Mouse (Mus musculus): ENCODE results near the gene Rtf2. TPM values are rescaled to one million over a fixed set of nuclear protein-coding genes. Genes with fewer than 3 reads are reported as not detected.

The Rtf2 gene
- polyA plus RNA-seq, 1 experiment from 2014 or later: 85.6 TPM

DNA sequence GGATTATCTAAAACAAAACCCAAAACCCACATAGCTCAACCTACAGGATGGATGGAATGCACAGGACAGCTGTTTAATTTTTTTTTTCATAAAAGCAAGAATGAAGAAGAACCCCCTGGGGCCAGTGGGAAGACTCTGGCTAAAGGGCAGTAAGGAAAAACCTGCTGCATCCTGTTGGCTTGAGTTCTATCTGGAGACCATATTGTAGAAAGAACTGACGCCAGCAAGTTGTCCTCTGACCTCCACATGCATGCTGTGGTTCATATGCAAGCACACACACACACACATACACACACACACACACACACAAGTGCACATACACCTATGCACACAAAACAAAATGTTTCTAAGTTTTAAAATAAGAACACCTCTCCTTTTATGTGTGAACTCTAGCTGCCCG lies 29.7 kb upstream of the Rtf2 start:
- Histone ChIP-seq H3K4me3 (no peak overlapping the region), H3K4me1 (peaks cover 29% of the 10 kb centered on the region), H3K27me3 (ENCODE audit: low read depth, poor library complexity, severe bottlenecking) (no peaks in the 10 kb centered on the region), H3K9me3 (replicated peaks) (no peaks in the 10 kb centered on the region), H3K36me3 (no peaks in the 10 kb centered on the region), H3K27ac (replicated peaks) (no peak overlapping the region)
- 85% methylated on average over 2 of the region's 2 CpGs for WGBS
- no peak for DNase-seq (ENCODE audit: low spot score)

DNA sequence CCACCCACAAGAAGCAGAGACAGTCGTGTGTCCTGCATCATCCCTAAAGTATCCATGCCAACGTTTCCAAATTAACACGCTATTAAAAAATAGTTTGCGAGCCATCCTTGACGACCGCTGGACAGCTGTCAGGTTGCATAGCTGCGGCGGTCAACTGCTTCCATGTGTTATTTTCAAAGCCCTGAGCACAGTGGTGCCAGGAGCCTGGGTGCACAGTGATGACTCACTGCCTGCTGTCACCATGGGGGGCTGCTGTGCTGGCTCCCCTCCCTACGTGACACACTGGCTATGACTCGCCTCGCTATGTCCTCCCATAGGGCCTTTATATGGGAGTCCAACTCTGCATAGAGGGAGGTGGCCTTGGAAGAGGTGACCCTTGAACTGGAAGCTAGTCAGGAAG lies 29.3 kb upstream of the Rtf2 start:
- Histone ChIP-seq H3K27me3 (ENCODE audit: low read depth, poor library complexity, severe bottlenecking) (no peaks in the 10 kb centered on the region), H3K36me3 (no peaks in the 10 kb centered on the region), H3K4me1 (peaks cover 29% of the 10 kb centered on the region), H3K4me3 (no peak overlapping the region), H3K9me3 (replicated peaks) (no peaks in the 10 kb centered on the region), H3K27ac (replicated peaks) (no peak overlapping the region)
- no peak for DNase-seq (ENCODE audit: low spot score)
- 84% methylated on average over 11 of the region's 11 CpGs for WGBS

DNA sequence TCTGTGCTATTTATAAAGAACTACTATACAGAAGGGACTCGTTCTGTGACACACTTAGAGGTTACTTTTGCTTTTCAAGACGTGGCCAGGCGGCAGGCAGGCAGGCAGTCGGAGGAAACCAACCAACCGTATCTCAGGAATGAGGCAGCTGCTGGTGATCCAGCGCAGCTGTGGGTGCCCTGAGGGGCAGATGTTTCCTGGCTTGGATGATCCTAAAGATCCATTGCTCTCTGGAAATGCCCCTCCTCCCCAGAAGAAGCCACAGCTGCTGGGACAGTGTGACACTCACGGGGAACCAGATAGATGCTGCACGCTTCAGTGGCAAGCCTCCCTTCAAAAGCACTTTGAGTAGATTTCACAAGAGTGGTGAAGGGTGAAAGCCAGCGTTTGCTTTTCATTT lies 27.9 kb upstream of the Rtf2 start:
- H3K9me3 ChIP-seq (replicated peaks): no peaks in the 10 kb centered on the region
- H3K4me3 ChIP-seq: 0 out of 2 replicates have a peak overlapping the region, but pooled peaks have one; percentile 14
- no peaks in the 10 kb centered on the region for H3K27me3 ChIP-seq (ENCODE audit: low read depth, poor library complexity, severe bottlenecking)
- H3K36me3 ChIP-seq: no peaks in the 10 kb centered on the region
- H3K4me1 ChIP-seq: peaks cover 29% of the 10 kb centered on the region
- WGBS: 10% methylated on average over 9 of the region's 9 CpGs
- peak; percentile 61 for DNase-seq (ENCODE audit: low spot score)
- H3K27ac ChIP-seq (replicated peaks): peak overlapping the region; percentile 67; the same call in 1 of the 2 replicates

DNA sequence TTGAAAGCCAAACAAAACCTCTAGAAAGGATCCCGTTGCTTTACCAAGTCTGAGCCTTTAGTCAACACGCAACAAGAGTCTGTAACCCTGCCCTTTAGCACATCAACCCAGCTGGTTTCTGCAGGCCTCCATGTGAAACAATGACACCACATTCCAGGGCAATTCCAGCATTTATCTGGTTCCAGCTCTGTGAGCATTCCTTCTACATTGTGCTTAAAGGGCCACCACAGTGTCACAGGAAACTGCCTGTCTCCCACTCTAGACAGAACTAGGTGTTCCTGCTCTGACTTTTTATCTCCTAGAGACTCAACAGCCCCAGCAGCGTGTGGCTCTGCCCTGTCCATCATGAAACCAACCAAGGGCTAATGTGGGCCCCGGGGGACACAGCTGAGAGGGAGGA lies 27.1 kb upstream of the Rtf2 start:
- no peaks in the 10 kb centered on the region for H3K27me3 ChIP-seq (ENCODE audit: low read depth, poor library complexity, severe bottlenecking)
- DNase-seq (ENCODE audit: low spot score): no peak
- H3K9me3 ChIP-seq (replicated peaks): no peaks in the 10 kb centered on the region
- 25% methylated on average over 4 of the region's 4 CpGs for WGBS
- no peaks in the 10 kb centered on the region for H3K36me3 ChIP-seq
- peaks cover 29% of the 10 kb centered on the region for H3K4me1 ChIP-seq
- peak overlapping the region; percentile 67; the same call in 1 of the 2 replicates for H3K27ac ChIP-seq (replicated peaks)
- H3K4me3 ChIP-seq: no peak overlapping the region

DNA sequence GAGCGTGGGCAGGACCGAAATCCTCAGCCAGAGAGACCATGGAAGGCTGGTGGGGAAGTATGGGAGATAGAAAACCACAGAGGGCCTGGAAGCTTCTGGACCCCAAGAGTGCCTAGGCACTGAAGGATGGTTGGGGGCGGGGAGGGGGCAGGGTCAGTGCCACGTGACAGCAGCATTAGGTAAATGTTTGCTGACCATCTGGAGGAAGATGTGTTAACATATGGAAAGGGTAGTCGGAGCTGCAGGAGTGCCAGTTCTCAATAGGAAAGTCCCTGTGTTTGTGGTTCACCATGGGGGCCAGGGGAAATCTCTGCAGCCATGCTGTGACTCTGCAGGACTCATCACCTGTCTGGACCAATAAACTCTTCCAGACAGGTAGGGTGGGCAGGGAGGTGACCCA lies 26.5 kb upstream of the Rtf2 start:
- H3K4me1 ChIP-seq: peaks cover 30% of the 10 kb centered on the region
- H3K4me3 ChIP-seq: no peak overlapping the region
- WGBS: 49% methylated on average over 5 of the region's 5 CpGs
- no peaks in the 10 kb centered on the region for H3K36me3 ChIP-seq
- H3K27ac ChIP-seq (replicated peaks): peak overlapping the region; percentile 67; the same call in 1 of the 2 replicates
- H3K9me3 ChIP-seq (replicated peaks): no peaks in the 10 kb centered on the region
- H3K27me3 ChIP-seq (ENCODE audit: low read depth, poor library complexity, severe bottlenecking): no peaks in the 10 kb centered on the region
- no peak for DNase-seq (ENCODE audit: low spot score)

DNA sequence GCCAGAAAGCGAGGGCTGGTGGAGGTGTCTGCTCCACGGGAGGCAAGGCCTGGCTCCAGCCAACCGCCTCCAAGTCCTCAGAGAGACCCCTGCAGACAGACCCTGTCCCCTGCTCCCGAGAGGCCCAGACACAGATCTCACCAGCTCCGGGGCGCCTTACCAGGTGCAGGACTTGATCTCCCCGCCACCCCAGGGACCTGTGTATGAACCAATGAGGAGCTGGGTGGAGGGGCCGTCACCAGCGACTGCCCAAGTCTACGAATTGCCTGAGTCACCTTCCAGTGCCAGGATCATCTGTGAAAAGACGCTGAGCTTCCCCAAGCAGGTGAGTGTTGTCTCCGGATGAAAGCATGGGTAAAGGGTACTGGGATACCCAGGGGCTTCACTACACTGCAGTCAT lies 24.1 kb upstream of the Rtf2 start:
- H3K4me3 ChIP-seq: no peak overlapping the region
- DNase-seq (ENCODE audit: low spot score): no peak
- 57% methylated on average over 12 of the region's 12 CpGs for WGBS

DNA sequence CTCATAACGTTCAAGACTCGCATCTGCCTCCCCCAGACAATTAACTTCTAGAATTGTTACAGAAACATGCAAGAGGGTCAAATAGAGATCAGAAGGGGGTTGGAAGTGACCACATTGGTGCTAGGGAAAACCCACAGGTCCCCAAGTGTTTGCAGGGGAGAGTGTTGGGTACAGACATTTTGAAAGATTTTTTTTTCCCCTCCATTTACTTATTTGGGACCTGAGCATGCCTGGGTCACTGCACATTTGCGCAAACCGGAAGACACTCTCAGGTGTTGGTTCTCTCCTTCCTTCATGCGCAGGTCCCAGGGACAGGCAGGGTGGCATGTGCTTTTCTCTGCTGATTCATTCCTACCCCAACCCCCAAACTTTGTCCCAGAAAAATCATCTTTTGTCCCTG lies 23.5 kb upstream of the Rtf2 start:
- Histone ChIP-seq H3K27ac (replicated peaks) (no peak overlapping the region), H3K27me3 (ENCODE audit: low read depth, poor library complexity, severe bottlenecking) (no peaks in the 10 kb centered on the region), H3K4me1 (peaks cover 26% of the 10 kb centered on the region), H3K4me3 (no peak overlapping the region), H3K36me3 (no peaks in the 10 kb centered on the region), H3K9me3 (replicated peaks) (no peaks in the 10 kb centered on the region)
- no peak for DNase-seq (ENCODE audit: low spot score)
- WGBS: 92% methylated on average over 5 of the region's 5 CpGs

More for the DNA sequence above, 24.1 kb upstream of the Rtf2 start:
- Histone ChIP-seq H3K27me3 (ENCODE audit: low read depth, poor library complexity, severe bottlenecking) (no peaks in the 10 kb centered on the region), H3K27ac (replicated peaks) (no peak overlapping the region), H3K4me1 (peaks cover 29% of the 10 kb centered on the region), H3K9me3 (replicated peaks) (no peaks in the 10 kb centered on the region), H3K36me3 (no peaks in the 10 kb centered on the region)

DNA sequence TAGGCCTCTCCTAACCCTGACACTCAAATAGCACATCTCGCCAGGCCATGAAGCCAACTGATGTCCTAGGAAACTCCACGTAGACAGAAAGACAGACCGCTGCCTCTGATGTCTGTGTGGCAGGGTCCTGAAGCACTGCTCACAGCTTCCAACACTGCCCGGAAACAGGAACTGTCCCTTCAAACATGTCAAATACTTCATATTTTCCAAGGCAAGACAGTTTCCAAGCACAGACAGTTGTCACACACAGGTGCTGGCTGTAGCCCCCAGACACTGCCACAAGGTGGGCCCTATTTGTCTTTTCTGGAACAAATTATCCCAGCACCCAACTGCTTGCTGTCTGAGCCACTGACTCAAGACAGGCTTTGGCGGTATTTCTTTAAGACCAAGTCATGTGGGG lies 22.1 kb upstream of the Rtf2 start:
- H3K36me3 ChIP-seq: no peaks in the 10 kb centered on the region
- peaks cover 13% of the 10 kb centered on the region for H3K4me1 ChIP-seq
- no peak for DNase-seq (ENCODE audit: low spot score)
- H3K27ac ChIP-seq (replicated peaks): no peak overlapping the region
- WGBS: 90% methylated on average over 5 of the region's 5 CpGs
- H3K9me3 ChIP-seq (replicated peaks): no peaks in the 10 kb centered on the region
- no peak overlapping the region for H3K4me3 ChIP-seq
- no peaks in the 10 kb centered on the region for H3K27me3 ChIP-seq (ENCODE audit: low read depth, poor library complexity, severe bottlenecking)

DNA sequence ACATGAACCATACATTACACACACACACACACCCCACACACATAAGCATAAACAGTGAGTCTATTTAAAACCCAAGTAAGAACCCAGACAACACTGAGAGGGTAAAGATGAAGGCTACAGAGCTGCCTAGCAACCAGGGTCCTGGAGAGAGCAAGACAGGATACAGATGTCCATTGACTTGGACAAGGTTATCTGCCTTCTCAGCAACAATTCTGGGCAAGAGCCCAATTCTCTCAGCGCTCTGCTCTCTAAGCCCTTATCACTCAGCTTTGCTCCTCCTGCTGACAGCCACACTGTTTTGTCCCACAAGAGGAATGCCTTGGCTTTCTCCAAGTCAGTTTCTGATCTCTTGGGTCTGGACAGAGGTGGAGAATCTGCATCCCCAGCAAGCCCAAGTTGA lies 9.7 kb upstream of the Rtf2 start:
- Histone ChIP-seq H3K4me3 (no peak overlapping the region), H3K4me1 (no peaks in the 10 kb centered on the region), H3K27ac (replicated peaks) (no peak overlapping the region), H3K9me3 (replicated peaks) (no peaks in the 10 kb centered on the region), H3K36me3 (no peaks in the 10 kb centered on the region), H3K27me3 (ENCODE audit: low read depth, poor library complexity, severe bottlenecking) (no peaks in the 10 kb centered on the region)
- WGBS: 91% methylated on average over 1 of the region's 1 CpGs
- no peak for DNase-seq (ENCODE audit: low spot score)

DNA sequence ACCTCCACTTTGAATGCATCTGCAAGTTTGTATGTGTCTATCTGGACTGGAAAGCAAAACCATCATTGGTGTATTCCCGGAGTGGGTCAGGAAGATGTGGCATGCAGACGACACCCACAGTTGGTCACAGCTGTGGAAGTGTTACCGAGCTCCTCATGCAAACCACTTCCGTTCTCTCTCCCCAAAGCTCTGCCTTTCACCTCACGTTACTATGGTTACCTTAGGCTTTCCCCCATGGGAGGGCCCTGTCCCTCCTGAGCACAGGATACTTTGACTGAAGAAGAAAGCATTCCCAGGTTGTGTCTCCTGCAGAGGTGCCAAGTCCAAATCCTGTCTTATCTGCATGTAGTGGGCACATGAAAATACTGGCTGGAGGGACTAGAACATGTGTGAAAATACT lies 6.6 kb upstream of the Rtf2 start:
- H3K4me1 ChIP-seq: no peaks in the 10 kb centered on the region
- WGBS: 52% methylated on average over 5 of the region's 5 CpGs
- DNase-seq (ENCODE audit: low spot score): no peak
- no peaks in the 10 kb centered on the region for H3K9me3 ChIP-seq (replicated peaks)
- no peaks in the 10 kb centered on the region for H3K27me3 ChIP-seq (ENCODE audit: low read depth, poor library complexity, severe bottlenecking)
- H3K4me3 ChIP-seq: no peak overlapping the region
- H3K36me3 ChIP-seq: no peaks in the 10 kb centered on the region
- H3K27ac ChIP-seq (replicated peaks): no peak overlapping the region

DNA sequence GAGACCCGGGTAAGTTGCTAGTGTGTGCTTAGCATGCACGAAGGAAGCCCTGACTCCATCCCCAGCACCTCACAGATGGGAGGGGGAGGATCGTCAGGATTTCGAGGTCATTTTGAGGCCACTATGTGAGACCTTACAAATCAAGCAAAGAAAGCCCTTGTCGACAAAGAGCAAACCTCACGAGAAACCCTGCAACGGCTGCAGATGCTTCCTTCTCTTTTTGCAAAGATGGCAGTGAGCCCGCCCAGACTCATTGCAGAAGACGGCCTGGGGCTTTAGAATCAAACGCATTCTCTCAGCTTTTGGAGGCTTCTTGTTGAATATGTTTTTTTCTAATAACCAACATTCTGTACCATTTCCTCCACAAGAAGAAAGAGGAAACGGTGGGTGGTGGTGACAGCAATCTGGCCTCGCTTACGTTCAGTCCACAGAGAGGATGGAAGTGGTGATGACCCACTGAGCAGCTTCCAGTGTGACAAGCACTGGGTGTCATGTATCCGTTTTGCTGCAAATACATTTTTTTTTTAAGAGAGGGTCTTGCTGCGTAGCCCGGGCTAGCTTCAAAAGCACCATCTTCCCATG lies 2.9 kb upstream of the Rtf2 start:
- no peak overlapping the region for H3K4me3 ChIP-seq
- H3K27ac ChIP-seq (replicated peaks): no peak overlapping the region
- H3K4me1 ChIP-seq: peaks cover 21% of the 10 kb centered on the region
- H3K27me3 ChIP-seq (ENCODE audit: low read depth, poor library complexity, severe bottlenecking): no peaks in the 10 kb centered on the region
- H3K36me3 ChIP-seq: no peaks in the 10 kb centered on the region
- DNase-seq (ENCODE audit: low spot score): no peak
- H3K9me3 ChIP-seq (replicated peaks): no peaks in the 10 kb centered on the region
- 73% methylated on average over 16 of the region's 16 CpGs for WGBS

DNA sequence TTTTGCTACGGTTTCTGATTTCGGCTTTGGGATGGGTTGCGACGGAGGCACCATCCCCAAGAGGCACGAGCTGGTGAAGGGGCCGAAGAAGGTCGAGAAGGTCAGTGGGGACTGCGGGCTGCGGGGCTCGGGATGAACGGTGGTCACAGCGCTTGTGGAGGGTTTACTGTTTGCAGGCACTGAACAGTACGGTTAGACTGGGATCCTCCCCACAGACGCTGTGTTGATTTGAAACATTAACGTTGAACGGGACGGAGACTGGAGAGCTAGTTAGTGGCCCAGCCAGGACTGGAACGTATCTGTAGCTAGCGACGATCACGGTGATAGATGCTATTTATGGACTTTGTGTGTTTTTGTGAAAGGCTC lies 267 bp downstream of the Rtf2 start:
- Histone ChIP-seq H3K27ac (replicated peaks) (peak overlapping the region; percentile 79), H3K9me3 (replicated peaks) (no peaks in the 10 kb centered on the region), H3K27me3 (ENCODE audit: low read depth, poor library complexity, severe bottlenecking) (no peaks in the 10 kb centered on the region), H3K36me3 (peaks cover 11% of the 10 kb centered on the region), H3K4me1 (peaks cover 21% of the 10 kb centered on the region), H3K4me3 (peak overlapping the region; percentile 83)
- WGBS: under 1% methylated on average over 21 of the region's 21 CpGs
- DNase-seq (ENCODE audit: low spot score): no peak

DNA sequence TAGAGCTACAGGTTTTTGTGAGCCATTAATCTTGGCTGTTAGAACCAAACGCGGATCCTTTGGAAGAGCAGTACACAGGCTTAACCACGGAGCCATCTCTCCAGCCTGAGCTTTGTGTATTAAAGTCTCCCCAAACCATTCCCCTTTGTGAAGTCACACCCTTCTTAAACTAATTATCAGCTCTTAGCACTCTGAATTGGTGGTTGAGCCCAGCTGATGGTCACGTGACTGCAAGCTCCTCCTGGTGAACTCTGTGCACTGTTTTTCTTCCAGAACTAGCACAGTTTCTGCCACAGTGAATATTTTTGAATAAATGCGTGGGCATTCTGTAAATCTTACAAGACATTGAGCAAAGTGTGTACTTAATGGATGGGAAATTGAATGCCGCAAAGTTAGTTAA lies 820 bp downstream of the Rtf2 start:
- WGBS: 36% methylated on average over 6 of the region's 6 CpGs
- Histone ChIP-seq H3K27ac (replicated peaks) (no peak overlapping the region), H3K4me3 (peak overlapping the region; percentile 83), H3K36me3 (peaks cover 17% of the 10 kb centered on the region), H3K4me1 (peaks cover 21% of the 10 kb centered on the region), H3K27me3 (ENCODE audit: low read depth, poor library complexity, severe bottlenecking) (no peaks in the 10 kb centered on the region), H3K9me3 (replicated peaks) (no peaks in the 10 kb centered on the region)
- DNase-seq (ENCODE audit: low spot score): no peak

DNA sequence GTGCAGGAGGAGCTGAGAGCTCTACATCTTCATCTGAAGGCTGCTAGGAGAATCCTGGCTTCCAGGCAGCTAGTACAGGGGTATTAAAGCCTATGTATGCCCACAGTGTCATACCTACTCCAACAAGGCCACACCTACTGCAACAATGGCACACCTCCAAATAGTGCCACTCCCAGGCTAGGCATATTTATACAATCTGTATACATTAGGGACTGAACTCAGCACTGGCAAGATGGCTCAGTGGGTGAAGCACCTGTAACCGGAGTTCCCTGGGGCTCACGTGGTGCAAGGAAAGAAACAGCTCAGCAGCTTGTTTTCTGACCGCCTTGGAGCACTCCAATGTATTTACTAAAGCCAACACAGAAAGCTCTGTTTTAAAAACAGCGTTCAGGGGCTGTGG lies 5.3 kb downstream of the Rtf2 start:
- H3K36me3 ChIP-seq: peaks cover 61% of the 10 kb centered on the region
- H3K9me3 ChIP-seq (replicated peaks): no peaks in the 10 kb centered on the region
- no peak overlapping the region for H3K27ac ChIP-seq (replicated peaks)
- peaks cover 13% of the 10 kb centered on the region for H3K4me1 ChIP-seq
- DNase-seq (ENCODE audit: low spot score): no peak
- no peak overlapping the region for H3K4me3 ChIP-seq
- WGBS: 94% methylated on average over 4 of the region's 4 CpGs
- no peaks in the 10 kb centered on the region for H3K27me3 ChIP-seq (ENCODE audit: low read depth, poor library complexity, severe bottlenecking)

Measured in midbrain, embryonic 10.5 days (tissue).